Mouse (Mus musculus) kidney, adult 18-20 months (tissue): ENCODE measurements around the gene H2afx.
A peak's percentile ranks its signal among the peaks of the same experiment; 100 is the strongest.
"Not testable (repeated sequence)": the region's sequence is repeated elsewhere in the genome, so short reads cannot be mapped to it uniquely, and the experiment has no call there.

Source experiments
- DNase-seq: peaks from one replicate; pipeline ENCODE4 v3.0.0; 2021

H2afx gene

GRCm38 (mm10) chr9:44342605-44343004 lies 8.1 kb downstream of the H2afx start:
- DNase-seq = no peak

GRCm38 (mm10) chr9:44343290-44343689 lies 8.8 kb downstream of the H2afx start:
- no peak for DNase-seq

GRCm38 (mm10) chr9:44343781-44344421 lies 9.4 kb downstream of the H2afx start, which contains the start of gene Hmbs:
Gene Hmbs (minus strand): TSS chr9:44344228.
- DNase-seq = peak; percentile 98

DNA sequence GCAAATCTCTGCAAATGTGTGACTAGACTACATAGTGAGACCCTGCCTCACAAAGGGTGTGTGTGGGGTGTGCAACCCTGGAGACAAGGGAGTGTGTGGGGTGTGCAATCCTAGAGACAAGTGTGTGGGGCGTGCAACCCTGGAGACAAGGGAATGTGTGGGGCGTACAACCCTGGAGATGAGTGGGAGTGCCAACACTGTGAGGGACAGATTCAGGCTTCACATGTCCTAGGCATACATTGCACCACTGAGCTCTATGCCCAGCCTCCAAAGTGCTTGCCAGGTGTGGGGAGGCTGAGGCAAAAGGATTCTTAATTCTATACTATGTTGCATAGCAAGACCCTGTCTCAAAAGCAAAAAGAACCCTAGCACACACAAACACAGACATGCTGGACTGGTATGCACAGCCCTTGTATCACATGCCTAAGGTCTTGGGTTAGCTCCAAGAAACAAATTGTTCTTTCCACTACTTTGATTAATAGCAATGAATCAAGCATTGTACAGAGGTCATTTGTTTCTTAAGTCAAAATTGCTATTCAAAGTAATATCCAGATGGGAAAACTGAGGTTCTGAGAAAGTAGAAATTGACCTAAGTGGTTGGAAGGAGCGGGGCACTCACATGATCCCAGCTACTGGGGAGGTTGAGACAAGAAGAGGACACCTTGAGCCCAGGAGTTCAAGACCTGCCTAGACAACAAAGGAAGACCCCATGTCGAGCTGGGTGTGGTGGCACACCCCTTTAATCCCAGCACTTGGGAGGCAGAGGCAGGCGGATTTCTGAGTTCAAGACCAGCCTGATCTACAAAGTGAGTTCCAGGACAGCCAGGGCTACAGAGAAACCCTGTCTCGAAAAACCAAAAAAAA lies 11.3 kb downstream of the H2afx start:
- DNase-seq = no peak

DNA sequence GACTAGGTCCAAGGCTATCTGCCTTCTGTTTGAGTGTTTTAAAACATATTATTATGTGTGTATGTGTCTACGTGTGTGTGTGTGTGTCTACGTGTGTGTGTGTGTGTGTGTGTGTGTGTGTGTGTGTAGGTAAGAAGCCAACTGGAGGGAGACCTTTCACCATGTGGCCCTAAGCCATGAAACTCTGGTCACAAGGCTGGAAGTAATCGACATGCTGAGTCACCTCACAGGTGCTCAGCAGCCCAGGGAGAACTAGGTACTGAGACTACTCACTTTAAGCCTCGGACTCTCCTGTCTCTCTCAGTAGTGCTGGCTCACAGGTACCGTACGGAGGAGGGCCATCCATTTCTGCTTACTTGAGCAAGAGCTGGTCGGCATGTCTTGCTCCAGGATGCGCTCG lies 12.7 kb downstream of the H2afx start:
- DNase-seq = no peak

- DNase-seq = no peak
Measured at GRCm38 (mm10) chr9:44347621-44348020, 13.1 kb downstream of the H2afx start.

- DNase-seq = no peak
Measured at GRCm38 (mm10) chr9:44348546-44348945, 14.1 kb downstream of the H2afx start.

GRCm38 (mm10) chr9:44351396-44351795 lies 16.9 kb downstream of the H2afx start:
- no peak for DNase-seq

DNA sequence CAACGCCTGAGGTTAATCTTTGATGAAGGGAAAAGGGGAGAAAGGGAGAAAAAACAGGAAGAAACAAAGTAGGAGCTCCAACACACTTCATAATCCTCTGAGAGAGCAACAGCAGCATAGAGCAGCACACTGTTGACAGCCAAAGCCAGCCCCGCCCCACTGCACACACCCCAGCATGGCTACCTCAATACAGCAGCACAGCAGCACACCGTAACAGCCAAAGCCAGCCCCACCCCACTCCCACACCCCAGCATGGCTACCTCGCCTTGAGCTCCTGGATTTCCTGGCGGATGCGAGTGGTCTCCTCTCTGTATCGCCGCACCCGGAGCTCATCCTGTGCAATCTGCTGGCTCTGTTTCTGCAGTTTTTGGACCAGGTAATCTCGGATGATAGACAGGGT lies 17.8 kb downstream of the H2afx start:
- no peak for DNase-seq

DNA sequence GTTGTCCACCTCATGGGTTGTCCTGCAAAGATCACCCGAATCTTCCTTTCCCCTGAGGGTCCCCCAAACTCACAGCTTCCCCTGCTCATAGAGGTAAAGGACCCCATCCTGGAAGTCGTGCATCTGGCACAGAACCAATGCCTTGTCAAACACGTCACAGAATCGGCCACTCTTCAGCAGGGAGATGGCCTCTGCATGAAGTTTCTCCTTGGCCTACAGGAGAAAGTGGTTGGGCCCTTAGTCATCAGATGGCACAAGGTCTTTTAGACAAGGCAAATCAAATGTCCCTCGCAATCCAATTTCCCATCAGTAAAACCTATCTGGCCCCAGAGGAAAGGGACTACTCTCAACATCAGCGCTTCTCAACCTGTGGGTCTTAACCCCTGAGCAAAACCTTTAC lies 18.6 kb downstream of the H2afx start:
- no peak for DNase-seq

- no peak for DNase-seq
Measured at GRCm38 (mm10) chr9:44357207-44357606, 22.7 kb downstream of the H2afx start.

GRCm38 (mm10) chr9:44361190-44361917 lies 26.9 kb downstream of the H2afx start, which contains the start of gene Vps11:
Gene Vps11 (minus strand): TSS chr9:44361670.
- DNase-seq = peak; percentile 95

DNA sequence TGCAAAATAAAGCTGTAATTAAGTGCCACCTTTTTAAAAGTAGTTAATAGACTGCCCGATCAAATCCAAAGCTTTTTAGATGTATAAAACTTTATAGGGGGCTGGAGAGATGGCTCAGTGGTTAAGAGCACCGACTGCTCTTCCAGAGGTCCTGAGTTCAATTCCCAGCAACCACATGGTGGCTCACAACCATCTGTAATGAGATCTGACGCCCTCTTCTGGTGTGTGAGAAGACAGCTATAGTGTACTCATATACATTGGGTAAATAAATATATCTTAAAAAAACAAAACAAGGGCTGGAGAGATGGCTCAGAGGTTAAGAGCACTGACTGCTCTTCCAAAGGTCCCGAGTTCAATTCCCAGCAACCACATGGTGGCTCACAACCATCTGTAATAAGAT lies 27.4 kb downstream of the H2afx start:
- DNase-seq = not testable (repeated sequence)

DNA sequence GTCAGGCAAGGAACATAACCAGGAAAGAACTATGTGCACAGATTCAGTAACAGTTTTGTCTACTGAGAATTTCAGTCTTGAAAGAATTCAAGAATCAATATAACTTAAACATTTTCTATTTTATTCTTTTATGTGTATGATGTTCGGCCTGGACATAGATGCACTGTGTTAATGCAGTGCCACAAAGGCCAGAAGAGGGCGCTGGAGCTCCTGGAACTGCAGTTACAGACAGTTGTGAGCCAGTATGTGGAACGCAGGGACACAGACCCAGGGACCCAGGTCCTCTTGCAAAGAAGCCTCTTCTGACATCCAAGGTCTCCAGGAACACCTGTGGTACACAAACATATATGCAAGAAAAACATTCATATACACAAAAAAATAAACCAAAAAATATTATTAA lies 30.0 kb downstream of the H2afx start:
- peak; percentile 46 for DNase-seq

DNA sequence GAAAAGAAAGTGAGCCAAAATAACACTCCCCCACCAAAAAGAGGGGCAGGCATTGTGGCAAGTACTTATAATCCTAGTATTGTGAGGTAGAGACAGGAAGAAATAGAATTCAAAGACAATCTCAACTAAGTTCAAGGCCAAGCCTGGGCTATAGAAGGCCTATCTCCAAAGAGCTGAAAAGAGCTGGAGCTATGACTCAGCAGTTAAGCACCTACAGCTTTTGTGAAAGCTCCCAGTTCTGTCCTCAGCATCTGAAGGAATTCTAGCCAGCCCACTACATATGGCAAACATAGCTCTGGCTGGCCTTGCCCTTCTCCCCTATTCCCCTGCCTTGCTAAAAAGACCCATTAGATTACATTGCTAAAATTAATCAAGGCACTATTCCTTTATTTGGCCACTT lies 38.9 kb downstream of the H2afx start:
- DNase-seq = no peak

DNA sequence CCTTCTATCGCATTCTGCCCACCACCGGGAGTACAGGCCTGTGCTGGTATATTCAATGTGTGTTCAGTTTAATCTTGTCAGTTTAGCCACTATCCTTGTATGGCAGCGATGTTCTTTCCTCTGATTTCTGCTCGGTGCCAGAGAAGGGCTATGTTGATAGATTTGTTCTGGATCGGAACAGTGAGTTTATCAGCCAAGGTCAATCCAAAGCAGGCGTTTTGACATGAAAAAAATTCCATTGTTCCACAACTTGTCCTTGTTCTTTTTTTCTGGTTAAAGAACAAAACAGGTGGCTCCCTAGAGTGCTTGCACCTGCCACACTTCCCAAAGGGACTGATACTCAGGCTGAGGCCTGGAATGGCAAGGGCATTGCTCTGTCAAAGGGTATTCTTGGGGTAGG lies 41.6 kb downstream of the H2afx start:
- DNase-seq = no peak

GRCm38 (mm10) chr9:44377335-44377734 lies 42.8 kb downstream of the H2afx start:
- DNase-seq = not testable (repeated sequence)

DNA sequence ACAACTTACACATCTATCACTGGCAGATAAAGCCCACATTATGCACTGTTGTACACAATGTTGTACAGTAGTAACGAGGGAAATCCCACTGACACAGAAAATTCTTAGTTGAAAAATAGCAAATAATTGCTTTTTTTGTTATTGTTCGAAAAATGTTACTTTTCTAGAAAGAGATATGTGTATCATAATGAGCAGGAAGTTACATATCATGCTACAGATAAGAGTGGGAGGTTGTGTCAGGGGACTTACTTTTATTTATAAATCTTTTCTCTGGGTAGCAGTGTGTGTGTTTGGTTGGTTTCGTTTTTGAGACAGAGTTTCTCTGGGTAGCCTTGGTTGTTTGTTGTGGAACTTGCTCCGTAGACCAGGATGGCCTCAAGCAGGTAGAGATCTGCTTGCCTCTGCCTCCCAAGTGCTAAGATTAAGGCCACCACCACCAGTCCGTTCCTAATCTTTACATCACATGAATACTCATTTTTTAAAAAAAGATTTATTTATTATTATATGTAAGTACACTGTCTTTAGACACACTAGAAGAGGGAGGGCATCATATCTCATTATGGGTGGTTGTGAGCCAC lies 43.7 kb downstream of the H2afx start:
- no peak for DNase-seq

DNA sequence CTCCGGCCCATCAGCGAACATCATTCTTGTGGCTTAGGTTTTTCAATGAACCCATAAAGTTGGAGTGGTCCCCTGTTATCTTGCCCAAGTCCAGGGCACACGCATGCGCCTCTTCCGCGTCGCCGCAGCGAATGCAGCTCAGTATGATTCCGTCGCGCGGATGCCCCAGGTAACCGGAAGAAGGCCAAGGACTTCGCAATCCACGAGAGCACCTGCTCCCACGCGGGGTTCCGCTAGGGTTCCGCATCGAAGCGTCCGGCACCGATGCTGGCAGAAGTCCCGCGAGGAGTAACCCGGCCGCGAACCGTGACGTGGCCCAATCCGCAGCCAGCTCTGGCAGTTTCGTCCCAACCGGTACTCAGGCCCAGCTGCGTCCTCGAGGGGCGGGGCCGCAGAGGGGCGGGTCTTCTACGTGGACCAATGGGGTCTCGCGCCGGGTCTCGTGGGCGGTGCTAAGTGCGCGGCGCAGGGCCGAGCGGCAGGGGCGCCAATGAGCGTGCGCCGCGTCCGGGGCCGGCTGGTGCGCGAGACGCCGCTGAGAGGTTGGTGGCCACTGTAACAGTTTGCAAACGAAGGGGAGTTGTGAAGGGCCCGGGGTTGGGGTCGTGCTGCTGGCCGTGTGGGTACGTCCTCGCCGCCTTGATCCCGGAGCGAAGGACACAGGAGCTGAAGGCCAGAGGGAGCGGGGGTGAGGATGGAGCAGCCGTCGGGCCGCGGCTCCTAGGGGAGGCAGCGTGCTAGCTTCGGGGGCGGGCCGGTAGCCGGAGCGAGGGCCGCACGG lies 44.8 kb downstream of the H2afx start, which contains the start of gene Hyou1:
Hyou1 (plus strand) TSS at position 437 of the 781 bp plus-strand sequence.
- peak; percentile 100 for DNase-seq

DNA sequence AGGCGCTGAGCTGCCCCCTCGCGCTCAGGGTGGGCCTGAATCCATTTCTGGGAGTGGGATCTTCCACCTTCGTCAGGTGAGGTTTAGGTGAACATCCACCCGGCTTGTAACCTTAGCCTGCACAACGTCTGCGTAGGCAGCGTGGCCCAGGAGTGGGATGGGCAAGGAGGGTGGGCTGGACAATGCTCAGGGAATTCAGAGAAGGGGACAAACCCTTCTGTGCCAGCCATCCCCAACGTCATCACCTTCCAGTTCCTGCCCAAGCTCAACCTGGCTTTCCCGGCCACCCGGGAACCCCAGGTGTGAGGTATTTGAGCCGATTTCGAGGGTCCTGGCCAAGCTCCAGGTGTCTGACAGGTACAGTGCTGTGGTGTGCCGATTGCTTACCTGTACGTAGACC lies 45.4 kb downstream of the H2afx start:
- DNase-seq = no peak

GRCm38 (mm10) chr9:44384596-44384995 lies 50.1 kb downstream of the H2afx start:
- DNase-seq = no peak
